Mouse (Mus musculus) limb, embryonic 11.5 days (tissue): ENCODE measurements at regions not wholly inside any gene's neighbourhood (a gene's known extent, or its start where the extent isn't known, plus 50 kb on each side); places are given as distances from the start of the nearest gene placed in this dataset.
"Not testable (repeated sequence)": the region's sequence is repeated elsewhere in the genome, so short reads cannot be mapped to it uniquely, and the experiment has no call there.

Experiments
- ATAC-seq: fragments of 200-750 bp; cut with Nextera tagmentation; 2 replicates; pipeline ENCODE4 v1.8.0; 2017; ENCODE audit warnings: low read depth; ENCODE audit not compliant: insufficient number of reproducible peaks, low FRiP score, low TSS enrichment
- DNase-seq: peaks from one replicate; pipeline ENCODE4 v3.0.0-alpha.2; 2015; ENCODE audit warnings: low spot score
- H3K27ac ChIP-seq: fragments of 300-500 bp; sonication (generic); replicated peaks from 2 replicates; pipeline ENCODE4 v1.5.1; 2014; ENCODE audit warnings: low read depth, mild to moderate bottlenecking, low read length
- H3K27me3 ChIP-seq: fragments of 300-500 bp; sonication (generic); 2 replicates; pipeline ENCODE4 v1.6.1; 2014; ENCODE audit warnings: mild to moderate bottlenecking, low read length, mixed read lengths; ENCODE audit not compliant: control insufficient read depth, insufficient read depth
- H3K36me3 ChIP-seq: fragments of 300-500 bp; sonication (generic); 2 replicates; pipeline ENCODE4 v1.6.1; 2014; ENCODE audit warnings: mild to moderate bottlenecking, low read length, moderate library complexity, mixed read lengths; ENCODE audit not compliant: control insufficient read depth, insufficient read depth
- H3K4me1 ChIP-seq: fragments of 300-500 bp; sonication (generic); 2 replicates; pipeline ENCODE4 v1.6.1; 2014; ENCODE audit warnings: low read length, mixed read lengths; ENCODE audit not compliant: control insufficient read depth, insufficient read depth
- H3K4me2 ChIP-seq: fragments of 300-500 bp; sonication (generic); 2 replicates; pipeline ENCODE4 v1.6.1; 2014; ENCODE audit warnings: low read depth, mild to moderate bottlenecking, moderate library complexity; ENCODE audit not compliant: severe bottlenecking
- H3K4me3 ChIP-seq: fragments of 300-500 bp; sonication (generic); 2 replicates; pipeline ENCODE4 v1.5.1; 2014; ENCODE audit warnings: low read depth, low read length
- H3K9ac ChIP-seq: fragments of 300-500 bp; sonication (generic); 2 replicates; pipeline ENCODE4 v1.6.1; 2014; ENCODE audit warnings: mild to moderate bottlenecking, low read length
- H3K9me3 ChIP-seq: fragments of 300-500 bp; sonication (generic); 2 replicates; pipeline ENCODE4 v1.6.1; 2016; ENCODE audit warnings: low read length; ENCODE audit not compliant: control insufficient read depth
- WGBS: fragments of 180-500 bp; shearing (Covaris S2); extraction: QIAGEN DNeasy Blood & Tissue Kit; methylation state at CpG from one replicate; pipeline ENCODE4 v1.1.7; 2014; 5-methylcytosine and 5-hydroxymethylcytosine counted together

DNA sequence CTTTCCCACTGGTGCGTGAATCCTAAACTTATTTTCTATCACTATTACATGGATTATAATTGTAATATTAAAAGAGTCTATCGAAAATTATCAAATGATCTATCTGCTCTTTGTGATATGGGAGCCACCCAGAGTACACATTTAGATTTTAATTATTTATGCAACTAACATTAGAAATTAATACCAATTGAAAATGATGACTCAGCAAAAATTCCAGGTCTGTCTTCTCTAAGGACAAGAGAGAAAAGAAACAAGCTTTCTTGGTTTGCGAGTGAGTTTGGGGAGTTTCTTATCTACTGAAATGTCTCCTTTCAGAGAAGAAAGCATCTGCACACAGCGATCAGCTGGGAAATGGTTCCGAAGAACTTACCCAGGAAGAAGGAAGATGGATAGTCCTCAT is 219.4 kb downstream of the Prr30 start:
- Histone ChIP-seq H3K4me2 (no peak overlapping the region), H3K4me3 (no peak overlapping the region), H3K27me3 (no peaks in the 10 kb centered on the region), H3K4me1 (no peaks in the 10 kb centered on the region), H3K9ac (no peak overlapping the region), H3K27ac (no peak overlapping the region), H3K9me3 (no peaks in the 10 kb centered on the region), H3K36me3 (no peaks in the 10 kb centered on the region)
- 93% methylated on average over 5 of the region's 5 CpGs for WGBS
- DNase-seq (no peak), ATAC-seq (no peak)

DNA sequence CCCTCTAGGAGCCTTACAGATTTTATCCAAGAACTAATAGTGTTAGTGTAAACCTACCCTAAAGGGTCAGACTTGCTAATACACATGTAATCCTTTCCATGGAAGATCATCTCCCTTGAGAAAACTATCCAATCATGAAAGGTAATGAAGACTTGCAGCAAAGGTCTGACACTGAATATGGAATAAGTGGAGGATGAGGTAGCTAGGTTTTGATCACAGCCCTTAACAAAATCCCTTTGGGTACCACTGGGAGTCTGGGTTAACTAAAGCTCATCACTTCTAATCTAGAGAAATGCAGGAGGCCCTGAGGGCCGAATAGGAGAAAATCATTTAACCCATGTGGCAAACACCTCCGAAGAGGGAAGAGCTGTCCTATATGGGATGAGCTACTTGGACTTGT is 221.6 kb downstream of the Prr30 start:
- 83% methylated on average over 2 of the region's 2 CpGs for WGBS
- Histone ChIP-seq H3K4me2 (no peak overlapping the region), H3K9ac (no peak overlapping the region), H3K4me1 (no peaks in the 10 kb centered on the region), H3K9me3 (no peaks in the 10 kb centered on the region), H3K36me3 (no peaks in the 10 kb centered on the region), H3K27me3 (no peaks in the 10 kb centered on the region), H3K4me3 (no peak overlapping the region), H3K27ac (no peak overlapping the region)
- no peak for ATAC-seq
- DNase-seq, result no peak

DNA sequence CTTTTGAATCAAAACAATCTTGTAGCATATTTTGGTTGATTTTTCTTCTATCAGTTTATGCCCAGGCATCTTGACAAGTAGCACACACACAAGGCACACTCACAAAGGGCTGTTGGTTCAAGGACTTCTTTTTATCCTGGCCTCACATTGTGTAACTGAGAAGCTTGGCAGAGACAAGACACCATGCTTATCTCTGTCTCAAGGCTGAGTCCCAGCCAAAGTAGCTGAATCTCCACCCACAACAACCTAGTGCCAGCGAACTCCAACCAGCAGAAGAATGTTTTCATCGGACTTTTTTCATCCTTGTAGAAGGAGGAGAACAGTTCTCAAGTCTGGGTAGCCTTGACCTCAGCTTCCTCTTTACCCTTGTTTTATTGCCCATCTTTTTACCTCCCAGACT is 229.2 kb downstream of the Prr30 start:
- Histone ChIP-seq H3K4me2 (no peak overlapping the region), H3K9me3 (no peaks in the 10 kb centered on the region), H3K36me3 (no peaks in the 10 kb centered on the region), H3K9ac (no peak overlapping the region), H3K4me3 (no peak overlapping the region), H3K4me1 (no peaks in the 10 kb centered on the region), H3K27me3 (no peaks in the 10 kb centered on the region), H3K27ac (no peak overlapping the region)
- ATAC-seq (no peak), DNase-seq (no peak)
- 79% methylated on average over 2 of the region's 2 CpGs for WGBS

DNA sequence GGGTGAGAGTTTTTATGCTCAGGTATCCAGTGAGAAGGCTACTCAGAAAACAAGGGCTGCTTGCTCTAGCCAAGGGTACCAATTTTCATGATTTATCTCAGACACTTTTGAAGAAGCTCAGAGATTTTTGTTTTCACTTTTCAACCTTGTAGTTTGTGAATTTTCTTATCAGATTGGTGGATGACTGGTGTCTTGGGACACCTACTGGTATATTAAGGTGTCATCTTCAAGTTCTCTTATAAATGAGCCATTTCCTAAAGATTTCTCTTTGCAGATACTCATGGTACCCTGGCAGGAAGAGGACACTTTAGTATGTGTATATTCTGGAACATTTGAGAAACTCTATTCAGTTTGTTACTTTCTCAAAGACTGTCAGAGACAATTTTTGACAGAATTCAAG is 239.9 kb downstream of the Prr30 start:
- no peaks in the 10 kb centered on the region for H3K27me3 ChIP-seq
- H3K36me3 ChIP-seq, result no peaks in the 10 kb centered on the region
- H3K4me2 ChIP-seq, result no peak overlapping the region
- H3K4me3 ChIP-seq, result no peak overlapping the region
- ATAC-seq, result no peak
- no peaks in the 10 kb centered on the region for H3K4me1 ChIP-seq
- no peaks in the 10 kb centered on the region for H3K9me3 ChIP-seq
- no peak overlapping the region for H3K27ac ChIP-seq
- DNase-seq, result no peak
- H3K9ac ChIP-seq, result no peak overlapping the region

DNA sequence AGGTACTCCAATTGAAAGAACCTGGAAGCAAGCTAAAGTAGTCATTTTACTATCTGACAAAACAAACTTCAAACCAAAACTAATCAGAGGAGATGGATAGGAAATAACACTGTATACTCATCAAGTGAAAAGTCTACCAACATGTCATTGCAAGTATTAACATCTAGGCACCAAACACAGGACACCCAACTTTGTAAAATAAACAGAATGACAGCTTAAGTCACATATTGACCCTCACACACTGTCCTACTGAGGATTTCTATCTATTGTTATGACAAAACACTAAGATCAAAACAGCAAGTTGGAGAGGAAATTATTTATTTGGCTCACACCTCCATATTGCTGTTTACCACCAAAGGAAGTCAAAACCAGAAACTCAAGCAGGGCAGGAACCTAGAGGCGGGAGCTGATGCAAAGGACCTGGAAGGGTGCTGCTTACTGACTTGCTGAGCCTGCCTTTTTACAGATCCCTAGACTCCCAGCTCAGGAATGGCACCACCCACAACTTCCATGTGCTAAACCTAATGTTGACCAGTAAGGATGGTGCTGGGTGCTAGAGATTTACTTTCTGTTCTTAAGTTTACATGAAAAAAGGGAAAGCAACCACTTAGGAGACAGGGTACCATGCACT is 244.2 kb downstream of the Prr30 start:
- Histone ChIP-seq H3K27ac (no peak overlapping the region), H3K9ac (no peak overlapping the region), H3K36me3 (no peaks in the 10 kb centered on the region), H3K4me1 (no peaks in the 10 kb centered on the region), H3K27me3 (no peaks in the 10 kb centered on the region), H3K4me2 (no peak overlapping the region), H3K9me3 (no peaks in the 10 kb centered on the region), H3K4me3 (no peak overlapping the region)
- ATAC-seq (no peak), DNase-seq (no peak)
- WGBS, result 85% methylated on average over 1 of the region's 1 CpGs

DNA sequence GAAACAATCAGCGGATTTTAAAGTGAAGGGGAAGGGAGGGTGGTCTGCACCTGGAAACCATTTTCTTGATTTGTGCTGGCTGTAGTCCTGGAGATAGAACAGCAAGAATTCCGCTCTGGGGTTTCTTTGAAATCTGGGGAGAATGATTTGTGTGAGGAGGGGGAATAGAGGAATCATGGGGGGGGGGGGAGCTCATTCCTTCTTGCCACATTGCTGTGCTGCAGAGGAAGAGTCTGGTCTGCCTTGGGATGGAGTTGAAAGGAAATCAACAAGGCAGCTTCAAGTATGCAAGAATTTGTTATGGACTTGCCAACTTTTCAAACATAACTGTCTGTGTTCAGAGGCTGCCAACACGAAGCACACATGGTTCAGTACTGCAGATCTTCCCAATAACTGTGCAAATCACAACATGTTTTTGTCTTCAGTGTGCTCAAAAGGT is 249.4 kb downstream of the Prr30 start:
- Histone ChIP-seq H3K9ac (no peak overlapping the region), H3K4me2 (no peak overlapping the region), H3K36me3 (no peaks in the 10 kb centered on the region), H3K27me3 (no peaks in the 10 kb centered on the region), H3K4me3 (no peak overlapping the region), H3K4me1 (no peaks in the 10 kb centered on the region), H3K27ac (no peak overlapping the region), H3K9me3 (no peaks in the 10 kb centered on the region)
- ATAC-seq, result no peak
- DNase-seq, result peak; percentile 34
- WGBS, result 14% methylated on average over 3 of the region's 3 CpGs

DNA sequence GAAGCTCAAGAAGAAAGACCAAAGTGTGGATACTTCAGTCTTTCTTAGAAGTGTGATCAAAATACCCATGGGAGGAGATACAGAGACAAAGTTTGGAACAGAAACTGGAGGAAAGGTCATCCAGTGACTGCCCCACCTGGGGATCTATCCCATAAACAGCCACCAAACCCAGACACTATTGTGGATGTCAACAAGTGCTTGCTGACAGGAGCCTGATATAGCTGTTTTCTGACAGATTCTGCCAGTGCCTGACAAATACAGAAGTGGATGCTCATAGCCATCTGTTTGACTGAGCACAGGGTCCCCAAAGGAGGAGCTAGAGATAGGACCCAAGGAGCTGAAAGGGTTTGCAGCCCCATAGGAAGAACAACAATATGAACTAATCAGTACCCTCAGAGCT is 252.5 kb downstream of the Prr30 start:
- not testable (repeated sequence) for H3K4me3 ChIP-seq, H3K9ac ChIP-seq, H3K4me1 ChIP-seq, DNase-seq, H3K36me3 ChIP-seq, H3K27me3 ChIP-seq, H3K9me3 ChIP-seq, H3K4me2 ChIP-seq, H3K27ac ChIP-seq, ATAC-seq

DNA sequence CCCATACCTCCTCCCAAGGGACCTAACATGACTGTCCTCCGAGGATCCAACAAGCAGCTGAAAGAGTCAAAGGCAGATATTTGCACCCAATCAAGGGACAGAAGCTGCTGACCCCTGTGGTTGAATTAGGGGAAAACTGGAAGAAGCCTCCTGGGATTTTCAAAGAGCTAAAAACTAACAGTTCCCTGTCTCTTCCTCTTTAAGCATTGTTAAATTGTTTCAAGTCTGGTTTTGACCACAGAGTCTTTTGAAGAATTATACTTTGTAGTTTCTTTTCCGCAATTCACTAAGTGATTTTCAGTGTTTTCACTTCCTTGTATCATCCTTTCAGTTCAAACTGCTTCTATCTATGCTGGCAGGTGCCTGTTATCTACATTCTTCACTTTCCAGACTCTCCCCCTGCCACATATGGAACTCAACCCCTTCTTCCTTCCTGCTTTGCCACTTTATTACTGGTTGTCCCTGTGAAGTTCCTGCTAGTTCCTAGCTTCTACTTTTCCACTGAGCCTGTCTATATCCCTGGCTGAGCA is 262.7 kb downstream of the Prr30 start:
- Histone ChIP-seq H3K36me3 (no peaks in the 10 kb centered on the region), H3K27ac (no peak overlapping the region), H3K27me3 (no peaks in the 10 kb centered on the region), H3K9ac (no peak overlapping the region), H3K4me1 (no peaks in the 10 kb centered on the region), H3K4me2 (no peak overlapping the region), H3K4me3 (no peak overlapping the region), H3K9me3 (no peaks in the 10 kb centered on the region)
- ATAC-seq, result no peak
- WGBS, result 72% methylated on average over 2 of the region's 2 CpGs
- no peak for DNase-seq

DNA sequence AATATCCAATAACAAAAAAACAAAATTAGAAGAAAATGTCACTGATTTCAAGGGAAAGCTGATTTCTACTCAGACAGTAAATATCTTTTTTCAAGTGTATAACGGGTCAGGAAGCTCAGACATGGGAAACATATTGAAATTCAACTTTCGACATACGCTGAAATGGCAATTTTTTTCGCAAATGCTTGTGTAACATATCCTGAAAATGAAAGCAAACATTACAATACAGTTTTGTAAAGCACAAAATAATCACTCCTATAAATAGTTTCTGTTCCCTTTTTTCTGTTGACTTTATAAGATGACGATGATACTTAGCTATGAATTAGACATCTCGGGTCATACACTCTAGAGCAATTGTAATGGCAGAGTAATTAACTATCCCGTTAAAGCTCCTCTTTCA is 265.6 kb downstream of the Prr30 start:
- H3K27me3 ChIP-seq, result no peaks in the 10 kb centered on the region
- no peak overlapping the region for H3K4me2 ChIP-seq
- H3K9me3 ChIP-seq, result no peaks in the 10 kb centered on the region
- WGBS, result 93% methylated on average over 7 of the region's 7 CpGs
- no peaks in the 10 kb centered on the region for H3K4me1 ChIP-seq
- H3K9ac ChIP-seq, result no peak overlapping the region
- ATAC-seq (no peak), DNase-seq (no peak)
- no peaks in the 10 kb centered on the region for H3K36me3 ChIP-seq
- H3K4me3 ChIP-seq, result no peak overlapping the region
- H3K27ac ChIP-seq, result no peak overlapping the region
